Mouse (Mus musculus) liver, embryonic 15.5 days (tissue): ENCODE data around the gene Slc43a1. TPM values are rescaled to one million over a fixed set of nuclear protein-coding genes. Genes with fewer than 3 reads are reported as not detected.
A peak's percentile ranks its signal among the peaks of the same experiment; 100 is the strongest.
"Not testable (repeated sequence)": the region's sequence is repeated elsewhere in the genome, so short reads cannot be mapped to it uniquely, and the experiment has no call there.

Experiments used
- ATAC-seq: fragments of 200-750 bp; cut with Nextera tagmentation; 2 replicates; pipeline ENCODE4 v1.8.0; 2017; ENCODE audit warnings: moderate number of reproducible peaks, mild to moderate bottlenecking, moderate library complexity; ENCODE audit not compliant: insufficient read depth
- H3K27ac ChIP-seq: fragments of 300-500 bp; sonication (generic); replicated peaks from 2 replicates; pipeline ENCODE4 v1.5.1; 2015; ENCODE audit warnings: mild to moderate bottlenecking, inconsistent platforms
- H3K27me3 ChIP-seq: fragments of 300-500 bp; sonication (generic); 2 replicates; pipeline ENCODE4 v1.6.1; 2015; ENCODE audit warnings: mild to moderate bottlenecking, inconsistent platforms
- H3K36me3 ChIP-seq: fragments of 300-500 bp; sonication (generic); replicated peaks from 2 replicates; pipeline ENCODE4 v1.6.1; 2015; ENCODE audit warnings: moderate library complexity, mild to moderate bottlenecking, inconsistent platforms
- H3K4me1 ChIP-seq: fragments of 300-500 bp; sonication (generic); replicated peaks from 2 replicates; pipeline ENCODE4 v1.6.1; 2015; ENCODE audit warnings: inconsistent platforms
- H3K4me2 ChIP-seq: fragments of 300-500 bp; sonication (generic); 2 replicates; pipeline ENCODE4 v1.6.1; 2015; ENCODE audit warnings: moderate library complexity, mild to moderate bottlenecking, inconsistent platforms
- H3K4me3 ChIP-seq: fragments of 300-500 bp; sonication (generic); replicated peaks from 2 replicates; pipeline ENCODE4 v1.5.1; 2015; ENCODE audit warnings: mild to moderate bottlenecking, inconsistent platforms
- H3K9ac ChIP-seq: fragments of 300-500 bp; sonication (generic); 2 replicates; pipeline ENCODE4 v1.6.1; 2015; ENCODE audit warnings: moderate library complexity, mild to moderate bottlenecking, inconsistent platforms
- H3K9me3 ChIP-seq: fragments of 300-500 bp; sonication (generic); replicated peaks from 2 replicates; pipeline ENCODE4 v1.6.1; 2016; ENCODE audit warnings: inconsistent platforms
- WGBS: fragments of 180-500 bp; shearing (Covaris S2); methylation state at CpG from one replicate; pipeline ENCODE4 v1.1.7; 2015; ENCODE audit warnings: mixed read lengths; ENCODE audit not compliant: insufficient replicate concordance; 5-methylcytosine and 5-hydroxymethylcytosine counted together
- polyA plus RNA-seq: library from polyadenylated mRNA; unstranded; fragments of >200 nt; fragmentation: Nextera tagmentation; extraction: Ambion mirVana; gene quantifications from 2 replicates; pipeline ENCODE4 v1.2.1, GENCODE M21; 2015

Gene Slc43a1
- polyA plus RNA-seq, 1 experiment from 2014 or later, result 190 TPM

GRCm38 (mm10) chr2:84886821-84887281 is 48.2 kb downstream of the Slc43a1 start:
- Histone ChIP-seq H3K4me2 (peak overlapping the region; percentile 65), H3K4me1 (peaks cover 44% of the 10 kb centered on the region), H3K36me3 (no peaks in the 10 kb centered on the region), H3K4me3 (peak overlapping the region; percentile 49), H3K27me3 (peaks cover 100% of the 10 kb centered on the region), H3K9me3 (no peaks in the 10 kb centered on the region), H3K27ac (no peak overlapping the region), H3K9ac (no peak overlapping the region)
- no peak for ATAC-seq
- WGBS, result 1% methylated on average over 30 of the region's 39 CpGs

GRCm38 (mm10) chr2:84887411-84888271 is 49.0 kb downstream of the Slc43a1 start:
- Histone ChIP-seq H3K27me3 (peaks cover 100% of the 10 kb centered on the region), H3K4me3 (peak overlapping the region; percentile 49), H3K27ac (no peak overlapping the region), H3K4me1 (peaks cover 41% of the 10 kb centered on the region), H3K9me3 (no peaks in the 10 kb centered on the region), H3K9ac (no peak overlapping the region), H3K36me3 (no peaks in the 10 kb centered on the region), H3K4me2 (peak overlapping the region; percentile 65)
- no peak for ATAC-seq
- under 1% methylated on average over 58 of the region's 58 CpGs for WGBS

- WGBS, result 9% methylated on average over 28 of the region's 28 CpGs
- no peak overlapping the region for H3K9ac ChIP-seq
Measured at GRCm38 (mm10) chr2:84888657-84889315, 50.1 kb downstream of the Slc43a1 start.

DNA sequence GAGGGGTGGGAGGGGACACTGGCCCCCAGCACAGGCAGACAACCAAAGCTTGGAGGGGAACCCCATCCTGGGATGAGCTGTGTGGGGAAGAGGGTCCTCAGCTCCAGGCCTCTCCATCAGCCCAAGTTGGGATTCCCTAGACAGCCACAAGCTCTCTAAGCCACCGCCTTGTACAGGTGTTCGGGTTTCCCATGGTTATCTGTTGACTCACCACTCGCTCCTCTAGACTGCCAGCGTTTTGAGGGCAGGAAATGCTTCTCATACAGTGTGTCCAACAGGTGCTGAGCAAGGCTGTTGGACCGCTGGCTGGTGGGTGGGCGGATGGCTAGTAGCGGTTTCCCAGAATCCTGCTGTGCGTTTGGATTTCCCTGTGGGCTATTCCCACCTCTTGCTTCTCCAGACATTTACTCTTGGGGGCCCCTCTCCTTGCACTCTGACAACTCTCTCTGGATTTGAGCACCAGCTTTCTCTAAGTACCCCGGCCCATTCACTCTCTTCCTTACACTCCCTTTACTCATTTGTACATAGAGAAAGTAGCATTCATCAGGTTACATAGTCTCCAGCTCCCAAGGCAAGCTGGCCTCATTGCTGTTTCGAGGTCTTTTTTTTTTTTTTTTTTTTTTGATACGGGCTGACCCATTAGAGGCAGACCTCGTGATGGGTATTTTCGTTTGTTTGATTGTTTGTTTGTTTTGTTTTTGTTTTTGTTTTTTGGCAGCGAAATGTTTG is 50.8 kb downstream of the Slc43a1 start:
- no peak overlapping the region for H3K4me3 ChIP-seq
- H3K4me2 ChIP-seq, result 0 out of 2 replicates have a peak overlapping the region, but pooled peaks have one; percentile 44
- H3K4me1 ChIP-seq, result peaks cover 34% of the 10 kb centered on the region
- ATAC-seq, result no peak
- no peak overlapping the region for H3K27ac ChIP-seq
- H3K9ac ChIP-seq, result no peak overlapping the region
- no peaks in the 10 kb centered on the region for H3K36me3 ChIP-seq
- peaks cover 94% of the 10 kb centered on the region for H3K27me3 ChIP-seq
- H3K9me3 ChIP-seq, result no peaks in the 10 kb centered on the region
- 13% methylated on average over 14 of the region's 14 CpGs for WGBS

More at GRCm38 (mm10) chr2:84888657-84889315, 50.1 kb downstream of the Slc43a1 start:
- Histone ChIP-seq H3K9me3 (no peaks in the 10 kb centered on the region), H3K36me3 (no peaks in the 10 kb centered on the region), H3K4me2 (peak overlapping the region; percentile 44), H3K4me1 (peaks cover 34% of the 10 kb centered on the region), H3K27me3 (peaks cover 100% of the 10 kb centered on the region), H3K27ac (no peak overlapping the region), H3K4me3 (peak overlapping the region; percentile 20; the same call in 1 of the 2 replicates)
- no peak for ATAC-seq

GRCm38 (mm10) chr2:84890045-84890340 is 51.3 kb downstream of the Slc43a1 start:
- Histone ChIP-seq H3K36me3 (no peaks in the 10 kb centered on the region), H3K9me3 (no peaks in the 10 kb centered on the region), H3K27me3 (peaks cover 94% of the 10 kb centered on the region), H3K4me3 (no peak overlapping the region), H3K9ac (no peak overlapping the region), H3K27ac (no peak overlapping the region), H3K4me1 (peaks cover 34% of the 10 kb centered on the region), H3K4me2 (no peak overlapping the region)
- under 1% methylated on average over 5 of the region's 5 CpGs for WGBS
- ATAC-seq, result peak; percentile 41; the same call in 1 of the 2 replicates

GRCm38 (mm10) chr2:84893359-84893758 is 54.7 kb downstream of the Slc43a1 start:
- WGBS, result 49% methylated on average over 6 of the region's 6 CpGs
- Histone ChIP-seq H3K4me3 (no peak overlapping the region), H3K9ac (no peak overlapping the region), H3K4me2 (no peak overlapping the region), H3K9me3 (no peaks in the 10 kb centered on the region), H3K4me1 (peaks cover 12% of the 10 kb centered on the region), H3K27ac (no peak overlapping the region), H3K27me3 (peaks cover 65% of the 10 kb centered on the region), H3K36me3 (no peaks in the 10 kb centered on the region)
- ATAC-seq, result no peak

GRCm38 (mm10) chr2:84895495-84896198 is 57.0 kb downstream of the Slc43a1 start:
- peaks cover 42% of the 10 kb centered on the region for H3K27me3 ChIP-seq
- H3K4me1 ChIP-seq, result no peaks in the 10 kb centered on the region
- no peaks in the 10 kb centered on the region for H3K9me3 ChIP-seq
- 52% methylated on average over 4 of the region's 4 CpGs for WGBS
- H3K9ac ChIP-seq, result no peak overlapping the region
- no peak overlapping the region for H3K27ac ChIP-seq
- no peak for ATAC-seq
- no peaks in the 10 kb centered on the region for H3K36me3 ChIP-seq
- H3K4me2 ChIP-seq, result no peak overlapping the region
- H3K4me3 ChIP-seq, result no peak overlapping the region

- not testable (repeated sequence) for H3K4me1 ChIP-seq, H3K36me3 ChIP-seq, H3K4me3 ChIP-seq, ATAC-seq, H3K9me3 ChIP-seq, H3K27ac ChIP-seq, H3K4me2 ChIP-seq, H3K9ac ChIP-seq
- peaks cover 31% of the 10 kb centered on the region for H3K27me3 ChIP-seq
- WGBS, result 72% methylated on average over 6 of the region's 6 CpGs
Measured at GRCm38 (mm10) chr2:84896686-84897085, 58.0 kb downstream of the Slc43a1 start.

GRCm38 (mm10) chr2:84912722-84913121 is 74.1 kb downstream of the Slc43a1 start:
- H3K27me3 ChIP-seq, result 0 out of 2 replicates have a peak, but pooled peaks cover under 1% of the 10 kb centered on the region
- no peak overlapping the region for H3K27ac ChIP-seq
- H3K9ac ChIP-seq, result no peak overlapping the region
- WGBS, result 65% methylated on average over 3 of the region's 3 CpGs
- 0 out of 2 replicates have a peak, but pooled peaks cover 7% of the 10 kb centered on the region for H3K4me1 ChIP-seq
- no peaks in the 10 kb centered on the region for H3K9me3 ChIP-seq
- H3K36me3 ChIP-seq, result no peaks in the 10 kb centered on the region
- H3K4me3 ChIP-seq, result no peak overlapping the region
- H3K4me2 ChIP-seq, result no peak overlapping the region
- ATAC-seq, result no peak
